In the genomic region with DNA sequence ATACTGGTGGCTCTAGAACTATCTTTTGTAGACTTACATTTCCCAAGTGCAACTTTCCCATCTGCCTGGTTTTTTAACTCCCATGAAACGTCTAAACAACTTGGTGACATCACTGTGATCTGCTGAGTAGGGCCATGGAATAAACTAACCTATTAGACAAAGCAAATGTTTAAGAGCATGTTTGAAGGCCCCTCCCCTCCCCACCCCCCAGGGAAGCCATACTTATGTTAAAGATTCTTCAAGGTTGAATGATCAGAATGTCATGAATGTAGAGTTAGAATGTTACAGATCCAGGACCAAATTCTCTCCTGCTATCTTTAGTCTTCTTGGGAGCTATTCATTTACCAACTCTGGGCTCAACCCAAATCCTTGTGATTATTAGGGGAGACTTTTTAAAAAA, we compare ENCODE assay signal across 17 mouse cellular contexts.
"Had no signal": no experiment of that assay in that cellular context is flagged by ENCODE, and none has a peak within 500 bp of the region (broad histone marks: within the 10 kb centered on the region; RNA-seq: fewer than 3 reads in every experiment).

No protein-coding gene starts in this region.

- H3K4me3 ChIP-seq: neural tube, embryonic 12.5 days; neural tube, embryonic 13.5 days; neural tube, embryonic 15.5 days; stomach, embryonic 15.5 days had no signal

- H3K27ac ChIP-seq: neural tube, embryonic 12.5 days; neural tube, embryonic 13.5 days; neural tube, embryonic 15.5 days; stomach, embryonic 15.5 days; stomach, postnatal 0 days had no signal

- DNase-seq: retina, postnatal 1 day; right cerebral cortex, adult 18-20 months; right cerebral cortex, postnatal 14 days; right cerebral cortex, postnatal 25 days; right cerebral cortex, postnatal 4 days; spleen, adult 18-20 months; thymus, adult 18-20 months; thymus, adult 2 months; thymus, postnatal 14 days; thymus, postnatal 25 days; thymus, postnatal 36 days; thymus, postnatal 4 days had no signal
